Mouse (Mus musculus): ENCODE measurements around the gene Fam170b. TPM values are rescaled to one million over a fixed set of nuclear protein-coding genes. Genes with fewer than 3 reads are reported as not detected.

Gene Fam170b
- total RNA-seq (2021), result not detected
- long read RNA-seq, experiment 1, result 0 reads
- long read RNA-seq, experiment 2, result 0 reads

DNA sequence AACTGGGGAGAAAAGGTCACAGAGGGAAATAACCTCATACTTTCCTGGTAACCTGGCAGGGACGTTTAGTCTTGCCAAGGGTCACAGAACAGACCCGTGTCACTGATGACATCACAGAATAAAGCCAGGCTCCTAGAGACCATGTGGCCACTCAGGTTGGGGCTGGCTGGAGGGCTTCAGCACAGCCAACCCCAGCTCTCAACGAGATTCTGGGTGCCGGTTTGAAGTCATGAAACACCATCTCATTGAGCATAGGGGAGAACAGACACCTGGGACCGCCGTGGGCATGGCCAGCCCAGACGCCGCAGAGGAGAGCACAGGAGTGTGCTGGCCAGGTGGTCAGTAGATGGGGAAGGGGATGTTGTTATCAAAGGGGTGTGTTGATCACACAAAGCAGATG lies at the start of gene Fam170b:
Gene Fam170b, plus strand, starts transcription at position 116 of the 400 bp plus-strand sequence.
- Histone ChIP-seq H3K4me3 (no peak within 1 kb of the TSS), H3K27ac (no peak within 1 kb of the TSS)
- TF ChIP-seq CTCF (conservative IDR thresholded peaks at IDR 0.05), result no peak
- no peak for DNase-seq (ENCODE audit: low spot score in 2 of 2)

- H3K4me3 ChIP-seq, result no peak overlapping the region
These were observed 49.5 kb upstream of the Fam170b start for GRCm38 (mm10) chr14:32784130-32784747.

GRCm38 (mm10) chr14:32784748-32785134 lies 49.0 kb upstream of the Fam170b start:
- TF ChIP-seq CTCF (conservative IDR thresholded peaks at IDR 0.05), result no peak
- Histone ChIP-seq H3K4me3 (no peak overlapping the region), H3K27ac (no peak overlapping the region)
- no peak for DNase-seq (ENCODE audit: low spot score in 2 of 2)

More at GRCm38 (mm10) chr14:32784130-32784747, 49.5 kb upstream of the Fam170b start:
- TF ChIP-seq CTCF (conservative IDR thresholded peaks at IDR 0.05), result no peak
- H3K27ac ChIP-seq, result no peak overlapping the region
- DNase-seq (ENCODE audit: low spot score in 2 of 2), result no peak

- TF ChIP-seq CTCF (conservative IDR thresholded peaks at IDR 0.05), result no peak
- DNase-seq (ENCODE audit: low spot score in 2 of 2), result no peak
- Histone ChIP-seq H3K4me3 (no peak within 1 kb of the TSS), H3K27ac (no peak within 1 kb of the TSS)
These were observed 48.1 kb upstream of the Fam170b start, which contains the start of gene Tmem273 for GRCm38 (mm10) chr14:32785556-32786130. Tmem273 (plus strand) TSS chr14:32785963.

DNA sequence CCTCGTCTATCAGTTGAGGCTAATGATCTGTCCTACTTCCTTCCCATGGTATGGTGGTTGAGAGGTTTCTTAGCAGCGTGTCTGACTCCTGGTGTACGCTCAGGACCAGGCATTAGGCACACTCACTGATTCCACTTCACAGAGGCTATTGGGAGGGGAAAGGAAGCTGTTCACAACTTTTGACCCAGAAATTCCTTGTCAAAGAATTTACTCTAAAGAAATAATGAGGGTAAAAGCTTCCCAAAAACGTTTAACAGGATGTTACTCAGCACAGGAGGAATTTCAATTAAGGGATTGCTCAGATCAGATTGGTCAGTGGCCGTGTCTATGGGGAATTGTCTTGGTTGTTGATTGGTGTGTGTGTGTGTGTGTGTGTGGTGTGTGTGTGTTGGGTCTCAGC lies 46.1 kb upstream of the Fam170b start:
- TF ChIP-seq CTCF (conservative IDR thresholded peaks at IDR 0.05), result no peak
- Histone ChIP-seq H3K4me3 (no peak overlapping the region), H3K27ac (no peak overlapping the region)
- no peak for DNase-seq (ENCODE audit: low spot score in 2 of 2)

DNA sequence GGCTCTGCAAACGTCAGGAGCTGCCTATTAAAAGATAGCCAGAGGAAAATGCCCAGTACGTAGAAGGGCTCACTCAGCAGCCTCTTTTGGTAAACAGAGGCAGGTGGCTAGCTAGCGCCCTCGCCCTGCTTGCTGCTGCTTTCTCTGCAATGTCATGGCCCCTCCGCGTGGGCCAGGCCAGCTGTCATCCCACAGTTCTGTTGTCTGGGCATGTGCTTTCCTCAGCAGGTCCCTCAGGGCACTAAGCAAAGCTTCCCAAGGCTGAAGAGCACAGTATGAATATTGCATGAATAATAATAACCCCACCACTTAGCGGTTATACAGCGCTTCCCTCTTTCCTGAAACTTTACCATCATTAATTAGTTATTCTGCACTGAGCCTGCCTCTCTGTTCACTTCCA lies 37.4 kb upstream of the Fam170b start:
- Histone ChIP-seq H3K4me3 (no peak overlapping the region), H3K27ac (no peak overlapping the region)
- no peak for DNase-seq (ENCODE audit: low spot score in 2 of 2)
- no peak for TF ChIP-seq CTCF (conservative IDR thresholded peaks at IDR 0.05)

GRCm38 (mm10) chr14:32797803-32798202 lies 36.0 kb upstream of the Fam170b start:
- Histone ChIP-seq H3K4me3 (no peak overlapping the region), H3K27ac (no peak overlapping the region)
- no peak for TF ChIP-seq CTCF (conservative IDR thresholded peaks at IDR 0.05)
- DNase-seq (ENCODE audit: low spot score in 2 of 2), result no peak

- H3K4me3 ChIP-seq, result no peak overlapping the region
- H3K27ac ChIP-seq, result no peak overlapping the region
- TF ChIP-seq CTCF (conservative IDR thresholded peaks at IDR 0.05), result no peak
- DNase-seq (ENCODE audit: low spot score in 2 of 2), result no peak
These were observed 35.4 kb upstream of the Fam170b start for GRCm38 (mm10) chr14:32798355-32798754.

- no peak overlapping the region for H3K27ac ChIP-seq
- H3K4me3 ChIP-seq, result no peak overlapping the region
- TF ChIP-seq CTCF (conservative IDR thresholded peaks at IDR 0.05), result no peak
- DNase-seq (ENCODE audit: low spot score in 2 of 2), result no peak
These were observed 33.7 kb upstream of the Fam170b start for GRCm38 (mm10) chr14:32800048-32800447.

DNA sequence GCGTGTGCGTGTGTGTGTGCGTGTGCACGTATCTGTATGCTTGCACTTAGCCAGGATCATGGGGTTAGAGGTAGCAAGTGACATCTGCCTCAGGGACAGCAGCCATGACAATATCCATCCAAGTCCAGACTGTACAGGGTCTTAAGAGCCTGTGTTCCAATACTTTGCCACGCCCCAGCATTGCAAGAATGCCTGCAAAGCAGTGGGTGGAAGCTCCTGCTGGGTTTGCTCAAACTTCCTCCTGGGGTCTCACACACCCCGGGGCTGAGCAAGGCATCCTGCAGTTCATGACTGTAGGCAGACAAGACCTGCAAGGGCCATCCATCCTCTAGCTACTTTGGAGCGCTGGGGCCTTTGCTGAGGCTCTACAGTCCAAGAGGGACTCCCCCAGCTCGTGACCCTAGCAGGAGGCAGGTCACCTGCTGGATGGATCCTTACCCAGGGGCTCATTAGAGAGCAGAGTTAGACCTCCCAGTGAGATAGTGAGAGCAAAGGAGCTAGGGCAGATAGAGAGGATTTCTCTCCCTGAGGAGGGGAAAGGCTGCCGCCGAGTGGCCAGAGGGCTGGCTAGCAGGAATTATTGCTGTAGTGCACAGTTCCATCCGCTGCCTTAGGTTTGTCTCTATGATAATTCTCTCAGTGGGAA lies 32.6 kb upstream of the Fam170b start:
- no peak for DNase-seq (ENCODE audit: low spot score in 2 of 2)
- H3K27ac ChIP-seq, result no peak overlapping the region
- H3K4me3 ChIP-seq, result no peak overlapping the region
- TF ChIP-seq CTCF (conservative IDR thresholded peaks at IDR 0.05), result peak; percentile 67

DNA sequence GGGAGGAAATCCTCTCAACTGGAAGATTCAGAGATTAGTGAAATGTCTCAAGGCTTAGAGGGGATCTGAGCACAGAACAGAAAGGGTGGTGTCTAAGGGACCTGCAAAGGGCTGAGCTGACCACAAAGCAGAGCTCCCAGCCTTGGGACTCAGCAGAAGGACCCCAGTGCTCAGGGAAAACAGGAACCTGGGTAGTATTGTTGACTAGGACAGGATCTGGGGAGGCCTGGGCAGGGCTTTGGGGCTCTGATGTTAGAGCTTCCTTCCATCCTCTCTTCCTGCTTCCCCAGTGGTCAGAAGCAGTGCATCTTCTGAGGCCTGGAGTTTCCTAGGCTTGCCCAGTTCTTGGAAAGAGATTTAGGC lies 32.1 kb upstream of the Fam170b start:
- TF ChIP-seq CTCF (conservative IDR thresholded peaks at IDR 0.05), result no peak
- Histone ChIP-seq H3K27ac (no peak overlapping the region), H3K4me3 (no peak overlapping the region)
- DNase-seq (ENCODE audit: low spot score in 2 of 2), result no peak

DNA sequence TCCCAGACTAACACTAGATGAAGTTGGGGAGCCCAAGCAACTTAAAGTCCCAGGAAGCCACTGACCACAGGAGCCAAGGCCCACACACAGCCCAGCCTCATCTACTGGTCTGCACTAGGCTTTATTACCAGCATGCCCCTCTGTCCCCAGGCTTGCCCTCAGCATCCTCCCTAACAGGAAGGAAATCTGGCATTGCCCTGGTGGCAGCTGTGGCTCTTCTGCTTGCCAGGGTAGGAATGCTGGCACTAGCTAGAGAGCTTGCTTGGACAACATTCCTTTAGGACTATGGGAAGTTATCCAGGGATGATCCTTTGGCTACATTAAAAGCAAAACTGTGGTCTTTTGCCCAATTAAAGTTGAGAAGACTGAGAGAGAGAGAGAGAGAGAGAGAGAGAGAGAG lies 23.7 kb upstream of the Fam170b start:
- no peak for TF ChIP-seq CTCF (conservative IDR thresholded peaks at IDR 0.05)
- DNase-seq (ENCODE audit: low spot score in 2 of 2), result no peak
- H3K4me3 ChIP-seq, result no peak overlapping the region
- no peak overlapping the region for H3K27ac ChIP-seq

- DNase-seq (ENCODE audit: low spot score in 2 of 2), result no peak
- TF ChIP-seq CTCF (conservative IDR thresholded peaks at IDR 0.05), result no peak
- Histone ChIP-seq H3K4me3 (no peak overlapping the region), H3K27ac (no peak overlapping the region)
These were observed 21.3 kb upstream of the Fam170b start for GRCm38 (mm10) chr14:32812429-32812828.

GRCm38 (mm10) chr14:32814961-32815360 lies 18.8 kb upstream of the Fam170b start:
- no peak for DNase-seq (ENCODE audit: low spot score in 2 of 2)
- H3K27ac ChIP-seq, result no peak overlapping the region
- no peak overlapping the region for H3K4me3 ChIP-seq
- TF ChIP-seq CTCF (conservative IDR thresholded peaks at IDR 0.05), result no peak
